Mouse (Mus musculus): Measurements from ENCODE around the gene Ttc9.

Ttc9 gene

GRCm38 (mm10) chr12:81658086-81658485 lies 27.0 kb downstream of the Ttc9 start:
- DNase-seq (ENCODE audit: low spot score), result no peak

GRCm38 (mm10) chr12:81662076-81662475 lies 31.0 kb downstream of the Ttc9 start:
- no peak for DNase-seq (ENCODE audit: low spot score)

DNA sequence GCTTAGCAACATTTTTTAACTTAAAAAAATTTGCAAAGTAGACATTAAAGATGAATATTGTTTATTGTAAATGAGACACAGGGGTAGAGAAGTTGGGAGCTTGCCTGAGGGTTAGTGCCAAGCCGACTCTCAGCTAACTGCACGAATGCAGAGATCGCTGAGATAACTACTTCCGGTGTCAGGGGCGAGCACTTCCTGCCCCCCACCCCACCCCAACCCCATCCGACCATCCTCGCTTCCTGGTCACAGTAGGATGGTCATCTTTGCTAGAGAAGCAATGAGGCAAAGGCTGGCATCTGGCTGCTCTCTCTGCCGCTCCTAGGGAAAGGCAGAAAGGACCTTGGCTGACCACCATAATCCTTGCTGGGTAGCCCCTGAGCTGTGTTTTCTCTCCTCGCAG lies 32.1 kb downstream of the Ttc9 start:
- DNase-seq (ENCODE audit: low spot score), result no peak

DNA sequence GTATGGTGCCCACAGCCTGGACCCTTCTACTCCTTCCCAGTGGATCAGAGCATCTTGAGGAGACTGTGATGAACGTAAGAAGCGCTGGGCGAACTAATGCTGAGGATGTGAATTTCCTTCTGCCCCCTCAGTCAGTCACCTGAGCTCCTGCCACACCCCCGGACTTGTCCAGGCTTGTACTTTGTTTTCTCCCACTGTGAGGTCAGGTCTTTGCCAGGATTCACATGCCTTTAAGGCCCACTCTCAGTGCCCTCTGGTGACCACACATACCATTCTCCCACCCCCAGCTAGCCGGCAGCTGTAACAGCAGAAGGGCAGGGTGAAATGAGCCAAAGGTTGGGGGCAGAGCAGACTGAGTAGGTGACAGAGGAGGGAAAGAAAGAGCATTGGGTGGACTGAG lies 32.9 kb downstream of the Ttc9 start:
- no peak for DNase-seq (ENCODE audit: low spot score)

DNA sequence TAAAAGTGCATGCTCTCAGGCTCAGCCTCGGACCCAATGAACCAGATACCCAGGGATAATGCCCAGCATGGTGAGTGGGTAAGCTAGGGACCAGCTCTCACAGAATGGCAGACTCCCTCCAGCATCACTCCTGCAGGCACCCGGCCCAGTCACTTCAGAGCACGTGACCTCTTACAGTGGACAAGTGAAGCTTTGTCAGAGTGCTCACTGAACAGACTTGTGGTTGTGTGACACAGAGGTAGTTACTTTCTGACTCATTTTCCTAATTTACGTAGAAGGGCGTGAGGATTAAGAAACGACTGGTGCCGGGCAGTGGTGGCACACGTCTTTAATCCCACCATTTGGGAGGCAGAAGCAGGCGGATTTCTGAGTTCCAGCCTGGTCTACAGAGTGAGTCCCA lies 37.4 kb downstream of the Ttc9 start:
- no peak for DNase-seq (ENCODE audit: low spot score)

- no peak for DNase-seq (ENCODE audit: low spot score)
Observed at GRCm38 (mm10) chr12:81675557-81675956, 44.5 kb downstream of the Ttc9 start.

- no peak for DNase-seq (ENCODE audit: low spot score)
Observed at GRCm38 (mm10) chr12:81679807-81680529, 48.9 kb downstream of the Ttc9 start.

DNA sequence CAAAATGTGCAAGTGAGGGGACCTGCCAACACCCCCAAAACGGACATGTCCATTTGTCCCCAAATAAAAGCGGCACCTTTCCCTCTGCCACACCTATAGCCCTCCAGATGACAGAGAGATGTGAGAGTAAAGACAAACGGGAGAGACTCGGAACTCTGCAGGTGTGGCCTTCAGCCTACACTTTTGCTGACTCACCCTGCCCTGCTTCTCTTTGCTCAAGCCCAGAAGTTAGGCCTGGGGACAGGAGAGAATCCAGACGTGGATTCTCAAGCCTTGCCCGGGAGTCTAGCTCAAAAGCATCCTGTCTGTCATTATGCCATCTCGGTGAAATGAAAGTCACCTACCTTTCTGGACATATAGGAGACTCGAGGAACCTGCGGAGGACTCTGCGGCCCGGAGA lies 52.3 kb downstream of the Ttc9 start:
- DNase-seq (ENCODE audit: low spot score), result no peak

DNA sequence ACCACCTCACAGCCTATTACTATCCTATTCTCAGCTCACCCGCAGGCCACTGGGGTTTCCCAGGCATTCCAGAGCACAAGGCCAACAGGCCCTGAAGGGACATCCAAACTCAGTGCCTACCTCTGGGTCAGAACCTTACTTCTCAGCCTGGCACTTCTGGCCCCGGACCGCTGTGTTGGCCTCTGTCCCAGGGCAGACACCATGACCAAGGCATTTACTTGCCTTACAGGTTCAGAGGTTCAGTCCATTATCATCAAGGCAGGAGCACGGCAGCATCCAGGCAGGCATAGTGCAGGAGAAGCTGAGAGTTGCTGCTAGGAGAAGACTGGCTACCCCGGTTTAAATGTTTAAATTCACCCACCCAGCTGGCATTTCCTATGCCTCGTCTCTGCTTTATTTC lies 53.0 kb downstream of the Ttc9 start:
- DNase-seq (ENCODE audit: low spot score), result no peak

DNA sequence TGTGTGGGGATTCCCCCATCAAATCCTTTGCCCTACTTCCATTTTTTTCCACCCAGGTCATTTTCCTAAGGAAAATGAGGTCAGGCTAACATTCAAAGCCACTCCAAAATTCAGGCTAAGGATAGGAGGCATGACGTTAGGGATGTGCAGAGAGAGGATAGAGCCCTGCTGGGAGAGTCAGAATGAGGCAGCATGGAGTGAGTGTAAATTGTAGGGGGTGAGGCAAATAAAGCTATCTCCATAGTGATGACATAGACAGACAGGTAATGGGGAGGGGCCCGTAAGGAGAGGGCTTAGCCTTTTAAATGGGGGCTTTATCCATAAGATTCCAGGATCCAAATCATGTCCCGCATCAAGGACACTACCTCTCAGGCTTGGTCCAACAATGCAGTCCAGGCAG lies 54.9 kb downstream of the Ttc9 start:
- DNase-seq (ENCODE audit: low spot score), result no peak

DNA sequence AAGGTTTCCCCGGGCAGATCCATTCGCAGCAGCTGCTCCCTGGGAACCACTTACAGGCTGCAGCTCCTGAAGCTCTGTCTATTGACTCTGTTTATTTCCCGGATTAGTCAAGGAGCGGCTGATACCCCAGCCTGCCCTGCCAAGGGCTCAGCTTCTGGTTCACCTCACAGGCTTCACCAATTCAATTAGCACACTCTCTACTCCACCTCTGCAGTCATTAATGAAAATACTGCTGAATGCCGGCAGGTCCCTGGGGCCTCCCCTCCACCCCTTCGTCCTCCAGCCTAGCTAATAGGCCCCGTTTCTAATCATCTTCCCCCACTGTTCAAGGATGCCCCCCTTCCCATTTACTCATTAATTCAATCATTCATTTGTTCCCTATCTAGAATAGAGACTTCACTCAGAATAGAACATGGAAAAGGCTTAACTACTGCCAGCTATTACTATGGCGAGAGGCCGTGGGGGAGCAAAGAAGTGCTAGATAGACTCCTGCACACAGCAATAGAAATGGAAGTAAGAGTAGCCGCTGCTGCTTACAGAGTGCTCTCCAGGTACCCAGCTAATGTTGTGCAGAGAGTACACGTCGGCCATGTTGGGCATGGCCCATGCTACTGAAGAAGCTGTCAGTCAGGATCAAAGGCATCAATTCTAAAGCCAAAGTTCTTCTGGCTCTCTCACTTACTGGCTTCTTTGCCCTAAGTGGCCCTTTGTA lies 55.5 kb downstream of the Ttc9 start:
- DNase-seq (ENCODE audit: low spot score), result no peak

- DNase-seq (ENCODE audit: low spot score), result no peak
Observed at GRCm38 (mm10) chr12:81687873-81688272, 56.8 kb downstream of the Ttc9 start.

DNA sequence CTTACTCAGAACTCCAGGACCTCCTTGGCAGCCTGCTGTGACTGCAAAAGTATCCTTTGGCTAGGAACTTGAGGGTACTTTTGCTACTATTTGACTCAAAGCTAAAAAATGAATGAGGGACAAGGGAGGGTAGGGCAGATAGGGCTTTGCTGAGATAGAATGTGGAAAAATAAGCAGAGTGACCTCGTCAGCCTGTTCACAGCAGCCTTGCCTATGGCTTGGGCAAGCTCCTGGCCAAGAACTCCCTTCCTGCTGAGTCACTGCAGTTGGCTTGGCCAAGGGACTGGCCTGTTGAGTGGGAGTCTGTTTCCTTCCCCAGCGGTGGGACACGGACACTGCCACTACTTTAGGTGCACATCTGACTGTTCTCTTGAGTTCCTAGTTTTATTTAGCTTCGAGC lies 57.5 kb downstream of the Ttc9 start:
- no peak for DNase-seq (ENCODE audit: low spot score)

DNA sequence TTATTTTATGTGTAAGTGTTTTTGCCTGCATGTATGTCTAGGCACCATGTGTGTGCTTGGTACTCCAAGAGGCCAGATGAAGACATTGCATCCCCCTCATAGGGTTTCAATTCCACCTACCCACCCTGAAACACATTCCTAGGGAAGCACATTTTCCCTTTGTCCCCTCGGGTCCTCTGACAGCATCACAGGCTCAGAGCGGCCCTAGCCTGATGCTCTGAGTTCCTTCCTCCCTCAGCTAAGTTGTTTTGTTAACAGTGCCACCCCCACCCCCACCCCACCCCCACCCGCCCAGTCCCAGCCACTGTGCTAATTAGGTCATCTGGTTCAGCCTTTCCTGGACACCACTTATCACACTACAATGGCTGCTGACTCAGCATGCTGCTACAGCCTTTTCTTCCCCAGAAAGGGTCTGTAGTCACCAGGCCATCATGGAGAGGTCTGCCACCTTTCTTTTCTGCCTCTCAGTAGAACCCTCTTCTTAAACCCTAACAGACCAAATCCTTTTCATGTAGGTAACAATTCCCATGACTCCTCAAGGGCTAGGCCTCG lies 58.5 kb downstream of the Ttc9 start:
- DNase-seq (ENCODE audit: low spot score), result no peak

GRCm38 (mm10) chr12:81690111-81690510 lies 59.1 kb downstream of the Ttc9 start:
- DNase-seq (ENCODE audit: low spot score), result no peak

- DNase-seq (ENCODE audit: low spot score), result no peak
Observed at GRCm38 (mm10) chr12:81690751-81691150, 59.7 kb downstream of the Ttc9 start.

GRCm38 (mm10) chr12:81691177-81691730 lies 60.2 kb downstream of the Ttc9 start:
- DNase-seq (ENCODE audit: low spot score), result no peak

GRCm38 (mm10) chr12:81698011-81698410 lies 67.0 kb downstream of the Ttc9 start:
- no peak for DNase-seq (ENCODE audit: low spot score)

GRCm38 (mm10) chr12:81702903-81703302 lies 71.9 kb downstream of the Ttc9 start:
- DNase-seq (ENCODE audit: low spot score), result no peak

GRCm38 (mm10) chr12:81712618-81713017 lies 81.6 kb downstream of the Ttc9 start:
- DNase-seq (ENCODE audit: low spot score), result no peak

Measured in ovary, adult 18-20 months (tissue).